In genomic region chr6:125146797-125147196, GRCm38 (mm10) we compare ENCODE assay signal across 8 mouse cellular contexts. TPM values are rescaled to one million over a fixed set of nuclear protein-coding genes. Genes with fewer than 3 reads are reported as not detected.
DNase-seq lines count a peak whose midpoint lies in the region; ATAC-seq and TF ChIP-seq lines count a peak whose summit lies in the region.

No protein-coding gene starts in this region.

- ATAC-seq in kidney, postnatal 0 days (replicated peaks; ENCODE audit: low FRiP score, low read depth) = no peak

- no peaks in the 10 kb centered on the region for H3K9me3 ChIP-seq in kidney, postnatal 0 days (replicated peaks; ENCODE audit: low read length)
- H3K9me3 ChIP-seq in midbrain, embryonic 10.5 days (replicated peaks) = no peaks in the 10 kb centered on the region

- H3K27ac ChIP-seq in layer of hippocampus, adult 2 months = peak overlapping the region; percentile 94
- peak overlapping the region; percentile 62 for H3K27ac ChIP-seq in bone marrow macrophage, adult 2 months (ENCODE audit: insufficient read depth, low read depth, low read length)
- H3K27ac ChIP-seq in kidney, postnatal 0 days = 0 out of 2 replicates have a peak overlapping the region, but pooled peaks have one; percentile 19
- H3K27ac ChIP-seq in midbrain, embryonic 10.5 days (replicated peaks) = peak overlapping the region; percentile 95; the same call in 1 of the 2 replicates

- TF ChIP-seq CTCF in layer of hippocampus, adult 2 months (conservative IDR thresholded peaks at IDR 0.05) = no peak
- no peak for TF ChIP-seq CTCF in bone marrow macrophage, adult 2 months (IDR thresholded peaks at IDR 0.05; ENCODE audit: low read depth, low read length)
- TF ChIP-seq CTCF in kidney, postnatal 0 days (IDR thresholded peaks at IDR 0.05; ENCODE audit: low read depth) = no peak

- peak overlapping the region; percentile 95 for H3K4me3 ChIP-seq in layer of hippocampus, adult 2 months
- peak overlapping the region; percentile 87 for H3K4me3 ChIP-seq in bone marrow macrophage, adult 2 months (ENCODE audit: insufficient read depth, low read length)
- H3K4me3 ChIP-seq in kidney, postnatal 0 days (replicated peaks; ENCODE audit: low read depth, low read length) = no peak overlapping the region
- H3K4me3 ChIP-seq in midbrain, embryonic 10.5 days = peak overlapping the region; percentile 84

- H3K27me3 ChIP-seq in kidney, postnatal 0 days (ENCODE audit: insufficient read depth, low read length) = no peaks in the 10 kb centered on the region
- H3K27me3 ChIP-seq in midbrain, embryonic 10.5 days (ENCODE audit: low read depth, poor library complexity, severe bottlenecking) = no peaks in the 10 kb centered on the region

- no peaks in the 10 kb centered on the region; the same call in 1 of the 2 replicates for H3K36me3 ChIP-seq in kidney, postnatal 0 days (ENCODE audit: insufficient read depth, low read length)
- peaks cover 65% of the 10 kb centered on the region for H3K36me3 ChIP-seq in midbrain, embryonic 10.5 days

- 66% methylated on average over 4 of the region's 4 CpGs for WGBS in kidney, postnatal 0 days
- 87% methylated on average over 4 of the region's 4 CpGs for WGBS in midbrain, embryonic 10.5 days

- DNase-seq in layer of hippocampus, adult 2 months (ENCODE audit: low spot score in 2 of 2) = no peak
- no peak for DNase-seq in layer of hippocampus, adult 11-12 months (ENCODE audit: low spot score)
- peak; percentile 76 to 79 for DNase-seq in heart, adult 9 months (ENCODE audit: low spot score in 2 of 2)
- DNase-seq in kidney, postnatal 0 days (ENCODE audit: low spot score) = peak; percentile 29
- DNase-seq in midbrain, embryonic 10.5 days (ENCODE audit: low spot score) = no peak
- DNase-seq in urinary bladder, adult 2 months (ENCODE audit: low spot score) = no peak
- DNase-seq in B cell, adult 2 months = no peak

- no peak for TF ChIP-seq POLR2A in bone marrow macrophage, adult 2 months (IDR thresholded peaks at IDR 0.05; ENCODE audit: borderline replicate concordance, low read depth, low read length)

- H3K4me1 ChIP-seq in bone marrow macrophage, adult 2 months (ENCODE audit: control insufficient read depth, insufficient read depth, low read length) = peaks cover 34% of the 10 kb centered on the region
- peaks cover 34% of the 10 kb centered on the region for H3K4me1 ChIP-seq in kidney, postnatal 0 days (replicated peaks; ENCODE audit: insufficient read depth, low read length)
- H3K4me1 ChIP-seq in midbrain, embryonic 10.5 days = peaks cover 59% of the 10 kb centered on the region

- peak overlapping the region; percentile 89; the same call in 1 of the 2 replicates for H3K4me2 ChIP-seq in kidney, postnatal 0 days (ENCODE audit: low read length)

- 0 out of 2 replicates have a peak overlapping the region, but pooled peaks have one; percentile 23 for H3K9ac ChIP-seq in kidney, postnatal 0 days (ENCODE audit: low read depth, low read length)

RNA-seq across cellular contexts. Expression of gene Iffo1, which starts 1.8 kb away (rescaled TPM):
- 10 to 100 TPM; 69.9 to 71.9 TPM for total RNA-seq in layer of hippocampus, adult 2 months (2021)
- polyA plus RNA-seq in bone marrow macrophage, adult 2 months (2012; ENCODE audit: insufficient read depth, insufficient read length, missing spikeins) = 51.8 and 57.0 TPM in 2 replicates
- polyA plus RNA-seq in kidney, postnatal 0 days (2015; fragmentation: Nextera tagmentation; extraction: Ambion mirVana) = 8.1 and 8.7 TPM in 2 replicates
- polyA plus RNA-seq in midbrain, embryonic 10.5 days (2016; fragmentation: Nextera tagmentation; extraction: Ambion mirVana) = 12.7 and 15.1 TPM in 2 replicates
- polyA plus RNA-seq in urinary bladder, adult 2 months (2012; rRNA removed) = 28.6 and 29.0 TPM in 2 replicates

RNA-seq across cellular contexts. Expression of gene Nop2, which starts 15.1 kb away (rescaled TPM):
- 10 to 100 TPM; 30.8 to 31.7 TPM for total RNA-seq in layer of hippocampus, adult 2 months (2021)
- 10.7 and 11.4 TPM in 2 replicates for polyA plus RNA-seq in bone marrow macrophage, adult 2 months (2012; ENCODE audit: insufficient read depth, insufficient read length, missing spikeins)
- polyA plus RNA-seq in kidney, postnatal 0 days (2015; fragmentation: Nextera tagmentation; extraction: Ambion mirVana) = 41.1 and 43.2 TPM in 2 replicates
- polyA plus RNA-seq in midbrain, embryonic 10.5 days (2016; fragmentation: Nextera tagmentation; extraction: Ambion mirVana) = 72.6 and 86.4 TPM in 2 replicates
- polyA plus RNA-seq in urinary bladder, adult 2 months (2012; rRNA removed) = 23.1 TPM in 2 replicates

RNA-seq across cellular contexts. Expression of gene Gapdh, which starts 19.5 kb away (rescaled TPM):
- total RNA-seq in layer of hippocampus, adult 2 months (2021) = 1,000 to 10,000 TPM; 2,438 to 2,531 TPM
- polyA plus RNA-seq in bone marrow macrophage, adult 2 months (2012; ENCODE audit: insufficient read depth, insufficient read length, missing spikeins) = 229 and 264 TPM in 2 replicates
- 1,529 and 1,548 TPM in 2 replicates for polyA plus RNA-seq in kidney, postnatal 0 days (2015; fragmentation: Nextera tagmentation; extraction: Ambion mirVana)
- 2,729 and 3,222 TPM in 2 replicates for polyA plus RNA-seq in midbrain, embryonic 10.5 days (2016; fragmentation: Nextera tagmentation; extraction: Ambion mirVana)
- 2,278 and 2,316 TPM in 2 replicates for polyA plus RNA-seq in urinary bladder, adult 2 months (2012; rRNA removed)

RNA-seq across cellular contexts. Expression of gene Ncapd2, which starts 44.7 kb away (rescaled TPM):
- total RNA-seq in layer of hippocampus, adult 2 months (2021) = 10 to 100 TPM; 24.3 to 28.5 TPM
- 83.1 and 85.5 TPM in 2 replicates for polyA plus RNA-seq in bone marrow macrophage, adult 2 months (2012; ENCODE audit: insufficient read depth, insufficient read length, missing spikeins)
- polyA plus RNA-seq in kidney, postnatal 0 days (2015; fragmentation: Nextera tagmentation; extraction: Ambion mirVana) = 43.8 and 48.0 TPM in 2 replicates
- 236 and 246 TPM in 2 replicates for polyA plus RNA-seq in midbrain, embryonic 10.5 days (2016; fragmentation: Nextera tagmentation; extraction: Ambion mirVana)
- 17.3 and 24.3 TPM in 2 replicates for polyA plus RNA-seq in urinary bladder, adult 2 months (2012; rRNA removed)

RNA-seq across cellular contexts. Expression of gene Mrpl51, which starts 44.8 kb away (rescaled TPM):
- total RNA-seq in layer of hippocampus, adult 2 months (2021) = 10 to 100 TPM; 70.8 to 75.3 TPM
- polyA plus RNA-seq in bone marrow macrophage, adult 2 months (2012; ENCODE audit: insufficient read depth, insufficient read length, missing spikeins) = 68.6 and 82.0 TPM in 2 replicates
- 275 and 288 TPM in 2 replicates for polyA plus RNA-seq in kidney, postnatal 0 days (2015; fragmentation: Nextera tagmentation; extraction: Ambion mirVana)
- polyA plus RNA-seq in midbrain, embryonic 10.5 days (2016; fragmentation: Nextera tagmentation; extraction: Ambion mirVana) = 211 and 231 TPM in 2 replicates
- polyA plus RNA-seq in urinary bladder, adult 2 months (2012; rRNA removed) = 69.8 and 72.9 TPM in 2 replicates

Comparison
In these comparisons a context has a peak if more than half of its experiments do, and no peak if none do; other contexts are left out.
1. DNase-seq: peak in heart, adult 9 months (2 of 2) and kidney, postnatal 0 days (single experiment); none in layer of hippocampus, adult 2 months (0 of 2), layer of hippocampus, adult 11-12 months (single experiment), midbrain, embryonic 10.5 days (single experiment), urinary bladder, adult 2 months (single experiment) and B cell, adult 2 months (0 of 2).
2. H3K27ac ChIP-seq: peak in every context shown above with its lines; median percentile 95 in midbrain, embryonic 10.5 days; 94 in layer of hippocampus, adult 2 months; 62 in bone marrow macrophage, adult 2 months; 19 in kidney, postnatal 0 days.